ENCODE assay signal across 9 mouse cellular contexts in genomic region chr4:116877729-116878321, GRCm38 (mm10). TPM values are rescaled to one million over a fixed set of nuclear protein-coding genes. Genes with fewer than 3 reads are reported as not detected.
A peak's percentile ranks its signal among the peaks of the same experiment; 100 is the strongest.
DNase-seq lines count a peak whose midpoint lies in the region; ATAC-seq and TF ChIP-seq lines count a peak whose summit lies in the region.
"Had no signal": no experiment of that assay in that cellular context is flagged by ENCODE, and none has a peak within 500 bp of the region (broad histone marks: within the 10 kb centered on the region; RNA-seq: fewer than 3 reads in every experiment).

No protein-coding gene starts in this region.

- H3K79me2 ChIP-seq in myocyte (ENCODE audit: control insufficient read depth, insufficient read depth), result no peaks in the 10 kb centered on the region

- H3K4me1 ChIP-seq in forebrain, embryonic 15.5 days, result peaks cover 11% of the 10 kb centered on the region
- H3K4me1 ChIP-seq in hindbrain, embryonic 16.5 days (ENCODE audit: control insufficient read depth, insufficient read depth, low read depth, low read length), result peaks cover 8% of the 10 kb centered on the region
- peaks cover 13% of the 10 kb centered on the region; the same call in 1 of the 2 replicates for H3K4me1 ChIP-seq in limb, embryonic 12.5 days (replicated peaks)

- WGBS in forebrain, embryonic 15.5 days, result under 1% methylated on average over 49 of the region's 57 CpGs
- WGBS in hindbrain, embryonic 16.5 days, result under 1% methylated on average over 24 of the region's 57 CpGs
- WGBS in limb, embryonic 12.5 days, result under 1% methylated on average over 33 of the region's 57 CpGs

- peak overlapping the region; percentile 99 for H3K9ac ChIP-seq in forebrain, embryonic 15.5 days (replicated peaks)
- peak overlapping the region; percentile 95 for H3K9ac ChIP-seq in hindbrain, embryonic 16.5 days (ENCODE audit: low read depth, low read length)
- peak overlapping the region; percentile 74 for H3K9ac ChIP-seq in limb, embryonic 12.5 days (replicated peaks)

- H3K4me2 ChIP-seq in forebrain, embryonic 15.5 days (replicated peaks), result peak overlapping the region; percentile 62
- peak overlapping the region; percentile 76 for H3K4me2 ChIP-seq in hindbrain, embryonic 16.5 days (ENCODE audit: low read length)
- H3K4me2 ChIP-seq in limb, embryonic 12.5 days, result peak overlapping the region; percentile 89
- peak overlapping the region; percentile 62 for H3K4me2 ChIP-seq in myocyte (ENCODE audit: low read depth)

- intact Hi-C loops in left cerebral cortex, adult 2 months (cut with DNase I), result loop anchor here (2.0 to 5.0 kb wide), 4 partner anchors 51 to 109 kb away; no protein-coding TSS in a partner anchor

- H3K36me3 ChIP-seq in forebrain, embryonic 15.5 days, result no peaks in the 10 kb centered on the region
- H3K36me3 ChIP-seq in hindbrain, embryonic 16.5 days (ENCODE audit: control insufficient read depth, insufficient read depth, low read length), result no peaks in the 10 kb centered on the region
- no peaks in the 10 kb centered on the region for H3K36me3 ChIP-seq in limb, embryonic 12.5 days
- H3K36me3 ChIP-seq in myocyte (ENCODE audit: control insufficient read depth, insufficient read depth), result no peaks in the 10 kb centered on the region

- no peak for TF ChIP-seq CTCF in left cerebral cortex, adult 2 months (IDR thresholded peaks at IDR 0.05)
- no peak for TF ChIP-seq CTCF in brain, embryonic 14.5 days (IDR thresholded peaks at IDR 0.05; ENCODE audit: borderline replicate concordance, extremely low read depth, insufficient read depth, insufficient read length)

- H3K4me3 ChIP-seq in left cerebral cortex, adult 2 months, result peak overlapping the region; percentile 83
- H3K4me3 ChIP-seq in forebrain, embryonic 15.5 days, result peak overlapping the region; percentile 98
- H3K4me3 ChIP-seq in hindbrain, embryonic 16.5 days (ENCODE audit: low read length), result peak overlapping the region; percentile 86
- peak overlapping the region; percentile 85 for H3K4me3 ChIP-seq in limb, embryonic 12.5 days (replicated peaks)
- no peak overlapping the region for H3K4me3 ChIP-seq in myocyte

- ATAC-seq in forebrain, embryonic 15.5 days (replicated peaks), result no peak; the same call in 1 of the 2 replicates
- ATAC-seq in hindbrain, embryonic 16.5 days, result no peak
- ATAC-seq in limb, embryonic 12.5 days (ENCODE audit: insufficient number of reproducible peaks, insufficient read depth, low FRiP score, low TSS enrichment, low read depth), result 0 out of 2 replicates have a peak, but pooled peaks have one; percentile 9

- peak overlapping the region; percentile 91 for H3K27ac ChIP-seq in left cerebral cortex, adult 2 months
- H3K27ac ChIP-seq in forebrain, embryonic 15.5 days (replicated peaks), result peak overlapping the region; percentile 99
- peak overlapping the region; percentile 97 for H3K27ac ChIP-seq in hindbrain, embryonic 16.5 days (ENCODE audit: low read depth, low read length)
- peak overlapping the region; percentile 69; the same call in 1 of the 2 replicates for H3K27ac ChIP-seq in limb, embryonic 12.5 days
- H3K27ac ChIP-seq: macrophage had no signal

- no peaks in the 10 kb centered on the region for H3K27me3 ChIP-seq in forebrain, embryonic 15.5 days
- no peaks in the 10 kb centered on the region for H3K27me3 ChIP-seq in hindbrain, embryonic 16.5 days (replicated peaks; ENCODE audit: control insufficient read depth, insufficient read depth, low read length)
- H3K27me3 ChIP-seq in limb, embryonic 12.5 days, result peaks cover 35% of the 10 kb centered on the region
- H3K27me3 ChIP-seq in myocyte (ENCODE audit: control insufficient read depth, insufficient read depth, insufficient read length), result peaks cover 34% of the 10 kb centered on the region

- TF ChIP-seq POLR2A in brain, embryonic 14.5 days (IDR thresholded peaks at IDR 0.05; ENCODE audit: borderline replicate concordance, extremely low read depth, insufficient read depth, insufficient read length, poor library complexity, severe bottlenecking), result 0 out of 2 replicates have a peak, but pooled peaks have one; percentile 7
- TF ChIP-seq POLR2A in myocyte (IDR thresholded peaks at IDR 0.05; ENCODE audit: insufficient read length, low read depth), result no peak

- H3ac ChIP-seq in myocyte (ENCODE audit: control insufficient read depth, insufficient read length), result no peak overlapping the region

- peak in 1 of 2 experiments; percentile 34 for DNase-seq in left cerebral cortex, adult 2 months (ENCODE audit: extremely low spot score in 1 of 2, low spot score in 2 of 2)
- no peak for DNase-seq in left cerebral cortex, adult 11 months (ENCODE audit: low spot score)
- DNase-seq in brain, embryonic 14.5 days (ENCODE audit: low read depth), result peak; percentile 69
- peak; percentile 9 for DNase-seq in thymus, postnatal 14 days

- H3K9me3 ChIP-seq in forebrain, embryonic 15.5 days, result no peaks in the 10 kb centered on the region
- no peaks in the 10 kb centered on the region for H3K9me3 ChIP-seq in hindbrain, embryonic 16.5 days (ENCODE audit: control insufficient read depth, low read length)
- no peaks in the 10 kb centered on the region for H3K9me3 ChIP-seq in limb, embryonic 12.5 days

TF ChIP-seq in myocyte, 11 proteins besides CTCF, POLR2A, EP300 and RAD21:
- TF ChIP-seq REST (IDR thresholded peaks at IDR 0.05; ENCODE audit: insufficient read depth, insufficient read length) (peak; percentile 51), MYOG (IDR thresholded peaks at IDR 0.05; ENCODE audit: control insufficient read depth in 1 of 3, insufficient read depth in 1 of 3, insufficient read length in 2 of 3, low read depth in 2 of 3) (no peak)

RNA-seq across cellular contexts. Expression of gene Zswim5, which starts 0.6 kb away (rescaled TPM):
- total RNA-seq in left cerebral cortex, adult 2 months (2021), result 10 to 100 TPM in 1 of 2 experiments, 1 to 10 TPM in 1; 9.3 to 11.0 TPM
- polyA plus RNA-seq in brain, embryonic 14.5 days (2012; rRNA removed), result 30.1 and 36.0 TPM in 2 replicates
- polyA plus RNA-seq in forebrain, embryonic 15.5 days (2015; fragmentation: Nextera tagmentation; extraction: Ambion mirVana), result 9.2 and 9.5 TPM in 2 replicates
- polyA plus RNA-seq in hindbrain, embryonic 16.5 days (2015; fragmentation: Nextera tagmentation; extraction: Ambion mirVana), result 4.1 and 4.8 TPM in 2 replicates
- 0.58 and 0.70 TPM in 2 replicates for polyA plus RNA-seq in limb, embryonic 12.5 days (2016; fragmentation: Nextera tagmentation; extraction: Ambion mirVana)
- not detected for polyA plus RNA-seq in myocyte (2012; fragmentation: generic; extraction: Trizol)

RNA-seq across cellular contexts. Expression of gene Hpdl, which starts 56.3 kb away (rescaled TPM):
- 1 to 10 TPM; 1.4 to 1.6 TPM for total RNA-seq in left cerebral cortex, adult 2 months (2021)
- 0.34 and 0.64 TPM in 2 replicates for polyA plus RNA-seq in brain, embryonic 14.5 days (2012; rRNA removed)
- polyA plus RNA-seq in forebrain, embryonic 15.5 days (2015; fragmentation: Nextera tagmentation; extraction: Ambion mirVana), result 0.59 and 0.73 TPM in 2 replicates
- polyA plus RNA-seq in hindbrain, embryonic 16.5 days (2015; fragmentation: Nextera tagmentation; extraction: Ambion mirVana), result 2.1 and 2.3 TPM in 2 replicates
- polyA plus RNA-seq in limb, embryonic 12.5 days (2016; fragmentation: Nextera tagmentation; extraction: Ambion mirVana), result 1.5 and 2.0 TPM in 2 replicates
- 1.5 TPM for polyA plus RNA-seq in myocyte (2012; fragmentation: generic; extraction: Trizol)
- polyA plus RNA-seq: macrophage had no signal
